Comparison of ENCODE assay signal across 8 mouse cellular contexts in genomic region chr2:121271928-121272516, GRCm38 (mm10). TPM values are rescaled to one million over a fixed set of nuclear protein-coding genes. Genes with fewer than 3 reads are reported as not detected.
DNase-seq lines count a peak whose midpoint lies in the region; ATAC-seq and TF ChIP-seq lines count a peak whose summit lies in the region.

No protein-coding gene starts in this region.

- DNase-seq in heart, postnatal 4 days = no peak
- no peak for DNase-seq in G1E (ENCODE audit: low spot score)
- peak; percentile 77 for DNase-seq in forebrain, embryonic 14.5 days (ENCODE audit: low spot score)
- no peak for DNase-seq in liver, postnatal 0 days
- DNase-seq in adrenal gland, adult 2 months = no peak
- DNase-seq in lung, postnatal 36 days = no peak
- DNase-seq in spleen, adult 12 weeks (ENCODE audit: low spot score) = no peak

- H3K4me3 ChIP-seq in heart, embryonic 11.5 days (ENCODE audit: low read depth, low read length) = 0 out of 2 replicates have a peak overlapping the region, but pooled peaks have one; percentile 91
- H3K4me3 ChIP-seq in G1E (ENCODE audit: low read depth, low read length) = peak overlapping the region; percentile 91; the same call in 1 of the 2 replicates
- H3K4me3 ChIP-seq in forebrain, embryonic 14.5 days (ENCODE audit: low read depth, low read length) = peak overlapping the region; percentile 90
- H3K4me3 ChIP-seq in liver, postnatal 0 days (ENCODE audit: low read depth, low read length) = peak overlapping the region; percentile 99

- TF ChIP-seq EP300 in liver, postnatal 0 days (IDR thresholded peaks at IDR 0.05; ENCODE audit: low read depth) = no peak

- no peaks in the 10 kb centered on the region for H3K9me3 ChIP-seq in heart, embryonic 11.5 days (replicated peaks; ENCODE audit: control insufficient read depth, low read length)
- no peaks in the 10 kb centered on the region for H3K9me3 ChIP-seq in G1E (replicated peaks)
- no peaks in the 10 kb centered on the region for H3K9me3 ChIP-seq in forebrain, embryonic 14.5 days (replicated peaks; ENCODE audit: control insufficient read depth, low read length)
- no peaks in the 10 kb centered on the region for H3K9me3 ChIP-seq in liver, postnatal 0 days (ENCODE audit: low read length)

- TF ChIP-seq CTCF in G1E (IDR thresholded peaks at IDR 0.05; ENCODE audit: low read depth, low read length) = no peak
- TF ChIP-seq CTCF in liver, postnatal 0 days (IDR thresholded peaks at IDR 0.05; ENCODE audit: low read depth) = no peak

- no peak for ATAC-seq in heart, embryonic 11.5 days (replicated peaks; ENCODE audit: insufficient number of reproducible peaks, low FRiP score, low TSS enrichment)
- ATAC-seq in G1E (ENCODE audit: extremely low read depth, insufficient number of reproducible peaks, low FRiP score, poor library complexity, severe bottlenecking) = no peak
- ATAC-seq in forebrain, embryonic 14.5 days = peak; percentile 47
- ATAC-seq in liver, postnatal 0 days = no peak

- WGBS in heart, embryonic 11.5 days (ENCODE audit: insufficient replicate concordance) = 24% methylated on average over 4 of the region's 4 CpGs
- 7% methylated on average over 4 of the region's 4 CpGs for WGBS in forebrain, embryonic 14.5 days
- WGBS in liver, postnatal 0 days (ENCODE audit: insufficient replicate concordance) = 36% methylated on average over 4 of the region's 4 CpGs

- peaks cover 9% of the 10 kb centered on the region; the same call in 1 of the 2 replicates for H3K36me3 ChIP-seq in heart, embryonic 11.5 days (ENCODE audit: control insufficient read depth, insufficient read depth, low read length)
- peaks cover 28% of the 10 kb centered on the region for H3K36me3 ChIP-seq in G1E (replicated peaks)
- H3K36me3 ChIP-seq in forebrain, embryonic 14.5 days (ENCODE audit: control insufficient read depth, insufficient read depth, low read length) = peaks cover 29% of the 10 kb centered on the region
- H3K36me3 ChIP-seq in liver, postnatal 0 days (replicated peaks; ENCODE audit: insufficient read depth, low read length) = peaks cover 7% of the 10 kb centered on the region; the same call in 1 of the 2 replicates

- no peak overlapping the region for H3K27ac ChIP-seq in heart, embryonic 11.5 days (ENCODE audit: low read depth, low read length)
- H3K27ac ChIP-seq in forebrain, embryonic 14.5 days (ENCODE audit: low read depth, low read length) = peak overlapping the region; percentile 95
- H3K27ac ChIP-seq in liver, postnatal 0 days (ENCODE audit: low read depth) = no peak overlapping the region

- peaks cover 14% of the 10 kb centered on the region for H3K4me1 ChIP-seq in heart, embryonic 11.5 days (ENCODE audit: control insufficient read depth, insufficient read depth, low read length)
- peaks cover 34% of the 10 kb centered on the region for H3K4me1 ChIP-seq in G1E (ENCODE audit: insufficient read depth, low read depth, low read length)
- H3K4me1 ChIP-seq in forebrain, embryonic 14.5 days (ENCODE audit: control insufficient read depth, insufficient read depth, low read length) = peaks cover 15% of the 10 kb centered on the region; the same call in 1 of the 2 replicates
- peaks cover 14% of the 10 kb centered on the region; the same call in 1 of the 2 replicates for H3K4me1 ChIP-seq in liver, postnatal 0 days (ENCODE audit: insufficient read depth)

- H3K9ac ChIP-seq in heart, embryonic 11.5 days (ENCODE audit: low read depth, low read length) = peak overlapping the region; percentile 83; the same call in 1 of the 2 replicates
- H3K9ac ChIP-seq in forebrain, embryonic 14.5 days (ENCODE audit: low read length) = peak overlapping the region; percentile 32; the same call in 1 of the 2 replicates
- peak overlapping the region; percentile 85 for H3K9ac ChIP-seq in liver, postnatal 0 days (replicated peaks)

- H3K27me3 ChIP-seq in heart, embryonic 11.5 days (ENCODE audit: control insufficient read depth, insufficient read depth, low read length) = no peaks in the 10 kb centered on the region
- no peaks in the 10 kb centered on the region for H3K27me3 ChIP-seq in G1E (ENCODE audit: insufficient read depth, low read length)
- no peaks in the 10 kb centered on the region for H3K27me3 ChIP-seq in forebrain, embryonic 14.5 days (replicated peaks; ENCODE audit: control insufficient read depth, insufficient read depth, low read length)
- no peaks in the 10 kb centered on the region for H3K27me3 ChIP-seq in liver, postnatal 0 days (ENCODE audit: insufficient read depth, low read length)

- peak overlapping the region; percentile 69 for H3K4me2 ChIP-seq in heart, embryonic 11.5 days
- peak overlapping the region; percentile 68 for H3K4me2 ChIP-seq in forebrain, embryonic 14.5 days (ENCODE audit: low read length)
- H3K4me2 ChIP-seq in liver, postnatal 0 days (ENCODE audit: low read depth, low read length) = peak overlapping the region; percentile 82

RNA-seq across cellular contexts. Expression of gene Trp53bp1, which starts 0.8 kb away (rescaled TPM):
- polyA plus RNA-seq in heart, embryonic 11.5 days (2014; fragmentation: Nextera tagmentation; extraction: Ambion mirVana) = 60.1 and 63.5 TPM in 2 replicates
- 10 to 100 TPM; 66.8 to 67.9 TPM for total RNA-seq in heart, postnatal 4 days (2021)
- total RNA-seq in G1E (2014; fragmentation: Nextera tagmentation) (41.1 and 44.1 TPM in 2 replicates), G1E (2017) (20.1 and 21.6 TPM in 2 replicates)
- 16.2 and 25.9 TPM in 2 replicates for polyA plus RNA-seq in G1E (2012)
- 116 and 164 TPM in 2 replicates for polyA plus RNA-seq in forebrain, embryonic 14.5 days (2014; fragmentation: Nextera tagmentation; extraction: Ambion mirVana)
- 4.8 and 5.7 TPM in 2 replicates for polyA plus RNA-seq in liver, postnatal 0 days (2015; fragmentation: Nextera tagmentation; extraction: Ambion mirVana)
- total RNA-seq in adrenal gland, adult 2 months (2021) = 10 to 100 TPM; 52.2 to 67.9 TPM
- 25.1 and 33.4 TPM in 2 replicates for polyA plus RNA-seq in adrenal gland, adult 2 months (2012; rRNA removed)

RNA-seq across cellular contexts. Expression of gene Map1a, which starts 17.4 kb away (rescaled TPM):
- 4.0 and 6.6 TPM in 2 replicates for polyA plus RNA-seq in heart, embryonic 11.5 days (2014; fragmentation: Nextera tagmentation; extraction: Ambion mirVana)
- total RNA-seq in heart, postnatal 4 days (2021) = 10 to 100 TPM; 16.5 to 18.2 TPM
- 2.5 and 3.3 TPM in 2 replicates for total RNA-seq in G1E (2014; fragmentation: Nextera tagmentation)
- total RNA-seq in G1E (2017) = 0.66 and 2.2 TPM in 2 replicates
- polyA plus RNA-seq in G1E (2012) = 7.0 and 7.4 TPM in 2 replicates
- polyA plus RNA-seq in forebrain, embryonic 14.5 days (2014; fragmentation: Nextera tagmentation; extraction: Ambion mirVana) = 12.7 and 23.2 TPM in 2 replicates
- 0.02 and 0.04 TPM in 2 replicates for polyA plus RNA-seq in liver, postnatal 0 days (2015; fragmentation: Nextera tagmentation; extraction: Ambion mirVana)
- total RNA-seq in adrenal gland, adult 2 months (2021) = 10 to 100 TPM in 1 of 2 experiments, 1 to 10 TPM in 1; 5.1 to 12.1 TPM
- 2.4 and 4.2 TPM in 2 replicates for polyA plus RNA-seq in adrenal gland, adult 2 months (2012; rRNA removed)

Comparison
In these comparisons a context has a peak if more than half of its experiments do, and no peak if none do; other contexts are left out.
1. H3K9ac ChIP-seq: peak in every context shown above with its lines; median percentile 85 in liver, postnatal 0 days; 83 in heart, embryonic 11.5 days; 32 in forebrain, embryonic 14.5 days.